Mouse (Mus musculus) embryonic fibroblast, embryonic 13.5 days (primary cell): ENCODE measurements at regions not wholly inside any gene's neighbourhood (a gene's known extent, or its start where the extent isn't known, plus 50 kb on each side); places are given as distances from the start of the nearest gene placed in this dataset.

Source experiments
- H3K27ac ChIP-seq: 2 replicates; pipeline ENCODE4 v1.5.1; 2012; ENCODE audit warnings: low read length, control low read depth, inconsistent platforms; ENCODE audit not compliant: insufficient read depth
- H3K4me1 ChIP-seq: 2 replicates; pipeline ENCODE4 v1.6.1; 2011; ENCODE audit warnings: low read length; ENCODE audit not compliant: control insufficient read depth, insufficient read depth
- H3K4me3 ChIP-seq: 2 replicates; pipeline ENCODE4 v1.5.1; 2011; ENCODE audit warnings: mild to moderate bottlenecking, control low read depth, low read length; ENCODE audit not compliant: insufficient read depth
- CTCF ChIP-seq: IDR thresholded peaks from 2 replicates; pipeline ENCODE4 v1.5.1; 2011; ENCODE audit warnings: mild to moderate bottlenecking, control low read depth, low read length, moderate library complexity, borderline replicate concordance; ENCODE audit not compliant: insufficient read depth
- POLR2A ChIP-seq: IDR thresholded peaks from 2 replicates; pipeline ENCODE4 v1.6.1; 2011; ENCODE audit warnings: low read depth, mild to moderate bottlenecking, control low read depth, low read length, moderate library complexity

- no peaks in the 10 kb centered on the region for H3K4me1 ChIP-seq
- TF ChIP-seq POLR2A = no peak
- TF ChIP-seq CTCF = no peak
- no peak overlapping the region for H3K27ac ChIP-seq
- H3K4me3 ChIP-seq = no peak overlapping the region
Measured at GRCm38 (mm10) chr17:4734412-4734881, 259.7 kb upstream of the Arid1b start.

- Histone ChIP-seq H3K27ac (no peak overlapping the region), H3K4me1 (no peaks in the 10 kb centered on the region), H3K4me3 (no peak overlapping the region)
- TF ChIP-seq CTCF = no peak
- no peak for TF ChIP-seq POLR2A
Measured at GRCm38 (mm10) chr17:4735185-4735584, 258.9 kb upstream of the Arid1b start.

GRCm38 (mm10) chr17:4736689-4737088, 257.4 kb upstream of the Arid1b start:
- peaks cover 3% of the 10 kb centered on the region for H3K4me1 ChIP-seq
- no peak overlapping the region for H3K27ac ChIP-seq
- no peak overlapping the region for H3K4me3 ChIP-seq
- TF ChIP-seq CTCF = no peak
- TF ChIP-seq POLR2A = no peak

GRCm38 (mm10) chr17:4738717-4739485, 255.2 kb upstream of the Arid1b start:
- no peak overlapping the region for H3K4me3 ChIP-seq
- H3K27ac ChIP-seq = no peak overlapping the region
- TF ChIP-seq CTCF = no peak
- no peak for TF ChIP-seq POLR2A
- peaks cover 3% of the 10 kb centered on the region for H3K4me1 ChIP-seq

GRCm38 (mm10) chr17:4740784-4741183, 253.3 kb upstream of the Arid1b start:
- TF ChIP-seq CTCF (no peak), POLR2A (no peak)
- H3K4me1 ChIP-seq = peaks cover 3% of the 10 kb centered on the region
- no peak overlapping the region for H3K4me3 ChIP-seq
- no peak overlapping the region for H3K27ac ChIP-seq

- H3K27ac ChIP-seq = no peak overlapping the region
- H3K4me3 ChIP-seq = no peak overlapping the region
- peaks cover 3% of the 10 kb centered on the region for H3K4me1 ChIP-seq
- no peak for TF ChIP-seq POLR2A
- TF ChIP-seq CTCF = no peak
Measured at GRCm38 (mm10) chr17:4742314-4742713, 251.8 kb upstream of the Arid1b start.

- no peak overlapping the region for H3K4me3 ChIP-seq
- no peak overlapping the region for H3K27ac ChIP-seq
- TF ChIP-seq POLR2A = no peak
- no peak for TF ChIP-seq CTCF
- H3K4me1 ChIP-seq = no peaks in the 10 kb centered on the region
Measured at GRCm38 (mm10) chr17:4762956-4763355, 231.2 kb upstream of the Arid1b start.

GRCm38 (mm10) chr17:4765723-4766122, 228.4 kb upstream of the Arid1b start:
- no peak overlapping the region for H3K27ac ChIP-seq
- H3K4me3 ChIP-seq = no peak overlapping the region
- TF ChIP-seq CTCF (no peak), POLR2A (no peak)

GRCm38 (mm10) chr17:4767947-4768522, 226.1 kb upstream of the Arid1b start:
- Histone ChIP-seq H3K4me1 (no peaks in the 10 kb centered on the region), H3K27ac (no peak overlapping the region), H3K4me3 (no peak overlapping the region)
- TF ChIP-seq CTCF (no peak), POLR2A (no peak)

More at GRCm38 (mm10) chr17:4765723-4766122, 228.4 kb upstream of the Arid1b start:
- H3K4me1 ChIP-seq = no peaks in the 10 kb centered on the region

- no peak for TF ChIP-seq POLR2A
- TF ChIP-seq CTCF = no peak
- Histone ChIP-seq H3K4me3 (no peak overlapping the region), H3K27ac (no peak overlapping the region), H3K4me1 (no peaks in the 10 kb centered on the region)
Measured at GRCm38 (mm10) chr17:4769284-4769683, 224.8 kb upstream of the Arid1b start.
